In the genomic region with DNA sequence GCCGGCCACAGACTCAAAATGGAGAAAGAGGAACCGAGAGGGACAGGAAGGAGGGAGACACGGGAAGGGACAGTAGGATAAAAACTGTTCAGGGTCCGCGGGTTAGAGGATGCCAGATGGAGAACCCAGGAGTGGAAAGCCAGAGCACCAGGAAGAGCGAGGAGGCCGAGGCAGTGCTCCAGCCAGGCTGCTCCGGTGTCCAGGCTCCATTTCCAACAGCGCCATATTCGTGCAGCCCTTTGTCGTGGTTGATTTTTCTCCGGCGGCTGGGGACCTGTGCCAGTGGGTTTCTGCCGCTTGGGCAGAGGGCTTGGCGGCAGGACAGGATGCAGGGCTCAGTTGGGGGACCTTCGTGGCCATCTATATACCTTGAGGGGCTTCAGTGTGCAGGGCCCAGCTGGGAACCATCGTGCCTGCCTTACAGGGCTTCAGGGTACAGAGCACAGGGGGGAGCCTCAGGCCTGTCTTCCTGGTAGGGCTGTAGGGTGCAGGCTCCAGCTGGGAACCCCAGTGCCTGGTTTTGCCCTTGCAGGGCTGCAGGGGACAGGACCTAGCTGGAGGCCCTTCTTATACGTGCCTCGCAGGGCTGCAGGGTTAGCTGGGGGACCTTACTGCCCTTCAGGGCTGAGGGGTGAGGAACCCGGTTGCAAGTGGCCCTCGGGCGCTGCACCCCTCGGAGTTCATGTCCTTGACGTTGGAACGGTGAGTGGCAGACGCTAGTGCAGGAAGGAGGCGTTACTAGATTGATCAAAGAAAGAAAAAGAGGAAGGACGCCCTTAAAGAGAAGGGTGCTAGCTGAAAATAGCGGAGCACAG, we compare ENCODE assay signal across 8 mouse cellular contexts.
DNase-seq lines count a peak whose midpoint lies in the region; ATAC-seq and TF ChIP-seq lines count a peak whose summit lies in the region.

No protein-coding gene starts in this region.

- H3K4me2 ChIP-seq in embryonic facial prominence, embryonic 12.5 days (replicated peaks), result peak overlapping the region; percentile 67
- peak overlapping the region; percentile 64 for H3K4me2 ChIP-seq in limb, embryonic 14.5 days (replicated peaks; ENCODE audit: low read depth, low read length, severe bottlenecking)
- H3K4me2 ChIP-seq in midbrain, embryonic 14.5 days (ENCODE audit: low read length), result peak overlapping the region; percentile 83

- H3K9ac ChIP-seq in embryonic facial prominence, embryonic 12.5 days, result peak overlapping the region; percentile 48
- peak overlapping the region; percentile 35 for H3K9ac ChIP-seq in limb, embryonic 14.5 days (ENCODE audit: low read depth, low read length, severe bottlenecking)
- peak overlapping the region; percentile 59 for H3K9ac ChIP-seq in midbrain, embryonic 14.5 days (replicated peaks; ENCODE audit: low read length)

- peak; percentile 84 for ATAC-seq in embryonic facial prominence, embryonic 12.5 days (ENCODE audit: insufficient number of reproducible peaks, insufficient read depth, low FRiP score, low TSS enrichment)
- peak; percentile 44; the same call in 1 of the 2 replicates for ATAC-seq in limb, embryonic 14.5 days (ENCODE audit: low FRiP score, low read depth)
- ATAC-seq in midbrain, embryonic 14.5 days (ENCODE audit: low FRiP score, low TSS enrichment), result peak; percentile 74

- peak overlapping the region; percentile 38 for H3K4me3 ChIP-seq in embryonic facial prominence, embryonic 12.5 days
- peak overlapping the region; percentile 49 for H3K4me3 ChIP-seq in kidney, adult 2 months (ENCODE audit: insufficient read depth, low read depth, low read length)
- peak overlapping the region; percentile 41 for H3K4me3 ChIP-seq in limb, embryonic 14.5 days (replicated peaks; ENCODE audit: low read length)
- peak overlapping the region; percentile 39 for H3K4me3 ChIP-seq in midbrain, embryonic 14.5 days (replicated peaks; ENCODE audit: low read depth, low read length)

- TF ChIP-seq CTCF in kidney, adult 2 months (conservative IDR thresholded peaks at IDR 0.05; ENCODE audit: insufficient read depth, insufficient read length, low read depth, low read length), result no peak

- WGBS in embryonic facial prominence, embryonic 12.5 days, result under 1% methylated on average over 29 of the region's 29 CpGs
- WGBS in kidney, adult 2 months, result 1% methylated on average over 29 of the region's 29 CpGs
- WGBS in limb, embryonic 14.5 days, result 2% methylated on average over 24 of the region's 29 CpGs
- 1% methylated on average over 29 of the region's 29 CpGs for WGBS in midbrain, embryonic 14.5 days

- H3K9me3 ChIP-seq in embryonic facial prominence, embryonic 12.5 days, result no peaks in the 10 kb centered on the region
- H3K9me3 ChIP-seq in limb, embryonic 14.5 days (ENCODE audit: control insufficient read depth, low read length), result no peaks in the 10 kb centered on the region
- no peaks in the 10 kb centered on the region for H3K9me3 ChIP-seq in midbrain, embryonic 14.5 days (ENCODE audit: control insufficient read depth, low read length)

- H3K36me3 ChIP-seq in embryonic facial prominence, embryonic 12.5 days, result no peaks in the 10 kb centered on the region
- H3K36me3 ChIP-seq in kidney, adult 2 months (ENCODE audit: control insufficient read depth, insufficient read depth, low read length), result no peaks in the 10 kb centered on the region
- H3K36me3 ChIP-seq in limb, embryonic 14.5 days (ENCODE audit: control insufficient read depth, insufficient read depth, low read length), result no peaks in the 10 kb centered on the region
- H3K36me3 ChIP-seq in midbrain, embryonic 14.5 days (ENCODE audit: control insufficient read depth, insufficient read depth, low read length), result no peaks in the 10 kb centered on the region

- peaks cover 15% of the 10 kb centered on the region for H3K4me1 ChIP-seq in embryonic facial prominence, embryonic 12.5 days
- peaks cover 2% of the 10 kb centered on the region; the same call in 1 of the 2 replicates for H3K4me1 ChIP-seq in kidney, adult 2 months (ENCODE audit: control insufficient read depth, insufficient read depth, low read length)
- peaks cover 19% of the 10 kb centered on the region for H3K4me1 ChIP-seq in limb, embryonic 14.5 days (ENCODE audit: control insufficient read depth, insufficient read depth, low read length)
- peaks cover 13% of the 10 kb centered on the region; the same call in 1 of the 2 replicates for H3K4me1 ChIP-seq in midbrain, embryonic 14.5 days (ENCODE audit: control insufficient read depth, insufficient read depth, low read length)

- peaks cover 37% of the 10 kb centered on the region for H3K27me3 ChIP-seq in embryonic facial prominence, embryonic 12.5 days
- H3K27me3 ChIP-seq in kidney, adult 2 months (replicated peaks; ENCODE audit: control insufficient read depth, insufficient read depth, low read length), result peaks cover 3% of the 10 kb centered on the region; the same call in 1 of the 2 replicates
- H3K27me3 ChIP-seq in limb, embryonic 14.5 days (ENCODE audit: control insufficient read depth, insufficient read depth, low read length), result peaks cover 54% of the 10 kb centered on the region
- H3K27me3 ChIP-seq in midbrain, embryonic 14.5 days (ENCODE audit: control insufficient read depth, insufficient read depth, low read length), result peaks cover 41% of the 10 kb centered on the region

- no peak for TF ChIP-seq POLR2A in kidney, adult 2 months (IDR thresholded peaks at IDR 0.05; ENCODE audit: low read depth, low read length)
- no peak for TF ChIP-seq POLR2A in limb, embryonic 14.5 days (IDR thresholded peaks at IDR 0.05; ENCODE audit: borderline replicate concordance, extremely low read depth, insufficient read depth, insufficient read length)

- no peak overlapping the region for H3K27ac ChIP-seq in embryonic facial prominence, embryonic 12.5 days
- no peak overlapping the region for H3K27ac ChIP-seq in kidney, adult 2 months (ENCODE audit: insufficient read depth, low read depth, low read length)
- no peak overlapping the region for H3K27ac ChIP-seq in limb, embryonic 14.5 days (replicated peaks; ENCODE audit: low read depth, low read length)
- no peak overlapping the region for H3K27ac ChIP-seq in midbrain, embryonic 14.5 days (replicated peaks; ENCODE audit: low read depth, low read length)

- DNase-seq in left cerebral cortex, adult 18-20 months (ENCODE audit: low spot score in 2 of 2), result peak; percentile 18 to 31
- no peak for DNase-seq in left cerebral cortex, adult 11 months (ENCODE audit: low spot score)
- DNase-seq in heart, adult 9 months (ENCODE audit: low spot score in 2 of 2), result peak; percentile 29 to 46
- DNase-seq in kidney, adult 2 months, result peak; percentile 23
- no peak for DNase-seq in limb, embryonic 14.5 days (ENCODE audit: low spot score)
- DNase-seq in midbrain, embryonic 14.5 days, result peak; percentile 73
- peak; percentile 55 to 83 for DNase-seq in spleen, postnatal 4 days (ENCODE audit: low spot score in 2 of 2)

Comparison
In these comparisons a context has a peak if more than half of its experiments do, and no peak if none do; other contexts are left out.
1. DNase-seq: peak in left cerebral cortex, adult 18-20 months (2 of 2), heart, adult 9 months (2 of 2), kidney, adult 2 months (single experiment), midbrain, embryonic 14.5 days (single experiment) and spleen, postnatal 4 days (2 of 2); none in left cerebral cortex, adult 11 months (single experiment) and limb, embryonic 14.5 days (single experiment).
2. Peak in every context shown above with its lines, with median percentiles within 50 percentile points of each other: ATAC-seq, H3K4me2 ChIP-seq, H3K4me3 ChIP-seq and H3K9ac ChIP-seq.